Comparison of ENCODE assay signal across 8 mouse cellular contexts in the genomic region with DNA sequence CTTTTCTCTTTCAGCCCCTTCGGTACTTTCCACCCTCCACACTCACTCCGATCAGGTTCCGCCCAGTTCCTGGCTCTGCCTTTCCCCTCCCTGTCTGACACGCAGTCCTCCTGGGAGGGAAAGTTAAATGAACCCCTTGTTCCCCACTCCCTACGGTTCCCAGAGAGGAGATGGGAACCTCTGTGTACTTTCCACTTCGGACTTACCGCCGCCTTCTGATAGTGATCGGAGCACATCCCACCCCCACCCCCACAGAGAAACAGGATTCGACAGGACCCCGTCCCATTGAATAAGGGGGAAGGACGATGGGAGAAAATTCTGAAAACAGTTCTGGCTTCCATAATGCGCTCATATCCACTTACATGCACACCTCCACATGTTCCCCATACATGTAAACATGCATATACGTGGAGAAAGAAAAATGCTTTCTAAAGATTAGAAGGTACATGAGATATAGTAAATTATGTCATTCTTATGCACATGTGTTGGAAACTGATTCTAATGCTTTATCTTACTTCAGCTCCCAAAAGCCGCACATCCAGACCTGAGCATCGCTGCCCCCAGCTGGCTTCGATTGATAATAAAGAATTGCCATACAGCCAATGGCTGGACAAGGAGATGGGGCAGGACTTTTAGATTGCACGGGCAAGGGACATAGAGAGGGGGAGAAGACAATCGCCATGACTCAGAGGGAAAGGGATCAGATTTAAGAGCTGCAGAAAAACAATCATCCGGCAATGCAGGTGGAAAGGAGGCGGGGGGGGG. TPM values are rescaled to one million over a fixed set of nuclear protein-coding genes. Genes with fewer than 3 reads are reported as not detected.
DNase-seq lines count a peak whose midpoint lies in the region; ATAC-seq and TF ChIP-seq lines count a peak whose summit lies in the region.
"Had no signal": no experiment of that assay in that cellular context is flagged by ENCODE, and none has a peak within 500 bp of the region (broad histone marks: within the 10 kb centered on the region; RNA-seq: fewer than 3 reads in every experiment).

No protein-coding gene starts in this region.

- peak; percentile 33 for DNase-seq in lung, postnatal 0 days (ENCODE audit: low spot score)
- DNase-seq in lung, adult 18-20 months, result no peak
- DNase-seq in c-Kit-positive CD71-positive TER-119-negative erythroid progenitor cells, embryonic 14.5 days (ENCODE audit: low read depth), result peak; percentile 90
- peak; percentile 14 to 28 for DNase-seq in layer of hippocampus, postnatal 14 days (ENCODE audit: low spot score in 2 of 2)
- no peak for DNase-seq in natural killer cell, adult 2 months (ENCODE audit: low spot score in 2 of 2)

- peaks cover 6% of the 10 kb centered on the region for H3K4me1 ChIP-seq in lung, postnatal 0 days (ENCODE audit: insufficient read depth, low read depth, low read length)
- H3K4me1 ChIP-seq in forebrain, embryonic 13.5 days, result no peaks in the 10 kb centered on the region
- 0 out of 2 replicates have a peak, but pooled peaks cover 5% of the 10 kb centered on the region for H3K4me1 ChIP-seq in midbrain, embryonic 13.5 days (replicated peaks)

- no peak overlapping the region for H3K27ac ChIP-seq in lung, postnatal 0 days (ENCODE audit: low read length)
- no peak overlapping the region for H3K27ac ChIP-seq in forebrain, embryonic 13.5 days
- H3K27ac ChIP-seq in midbrain, embryonic 13.5 days, result peak overlapping the region; percentile 59; the same call in 1 of the 2 replicates

- H3K4me2 ChIP-seq in lung, postnatal 0 days (replicated peaks; ENCODE audit: low read depth, low read length), result peak overlapping the region; percentile 78
- peak overlapping the region; percentile 74 for H3K4me2 ChIP-seq in forebrain, embryonic 13.5 days
- H3K4me2 ChIP-seq in midbrain, embryonic 13.5 days (replicated peaks), result peak overlapping the region; percentile 68

- no peak overlapping the region for H3K9ac ChIP-seq in lung, postnatal 0 days (replicated peaks; ENCODE audit: low read depth)
- peak overlapping the region; percentile 56 for H3K9ac ChIP-seq in forebrain, embryonic 13.5 days
- H3K9ac ChIP-seq in midbrain, embryonic 13.5 days (replicated peaks), result peak overlapping the region; percentile 59

- no peaks in the 10 kb centered on the region for H3K36me3 ChIP-seq in lung, postnatal 0 days (ENCODE audit: insufficient read depth, low read length)
- no peaks in the 10 kb centered on the region for H3K36me3 ChIP-seq in forebrain, embryonic 13.5 days (ENCODE audit: poor library complexity, severe bottlenecking)
- H3K36me3 ChIP-seq in midbrain, embryonic 13.5 days, result no peaks in the 10 kb centered on the region

- H3K27me3 ChIP-seq in lung, postnatal 0 days (replicated peaks; ENCODE audit: insufficient read depth, low read length), result no peaks in the 10 kb centered on the region
- no peaks in the 10 kb centered on the region for H3K27me3 ChIP-seq in forebrain, embryonic 13.5 days
- no peaks in the 10 kb centered on the region for H3K27me3 ChIP-seq in midbrain, embryonic 13.5 days

- no peak for TF ChIP-seq EP300 in lung, postnatal 0 days (IDR thresholded peaks at IDR 0.05)

- 2% methylated on average over 18 of the region's 21 CpGs for WGBS in lung, postnatal 0 days
- WGBS in forebrain, embryonic 13.5 days, result 2% methylated on average over 19 of the region's 21 CpGs
- WGBS in midbrain, embryonic 13.5 days, result 2% methylated on average over 19 of the region's 21 CpGs

- peak overlapping the region; percentile 32 for H3K4me3 ChIP-seq in lung, postnatal 0 days (ENCODE audit: low read depth, low read length)
- peak overlapping the region; percentile 40 for H3K4me3 ChIP-seq in forebrain, embryonic 13.5 days
- H3K4me3 ChIP-seq in midbrain, embryonic 13.5 days (replicated peaks), result peak overlapping the region; percentile 40

- peak; percentile 50 for ATAC-seq in lung, postnatal 0 days
- ATAC-seq in forebrain, embryonic 13.5 days, result peak; percentile 81
- ATAC-seq in midbrain, embryonic 13.5 days, result peak; percentile 93

- TF ChIP-seq CTCF in lung, postnatal 0 days (IDR thresholded peaks at IDR 0.05), result no peak

- H3K9me3 ChIP-seq in lung, postnatal 0 days (ENCODE audit: low read length), result no peaks in the 10 kb centered on the region
- no peaks in the 10 kb centered on the region for H3K9me3 ChIP-seq in forebrain, embryonic 13.5 days (replicated peaks)
- no peaks in the 10 kb centered on the region for H3K9me3 ChIP-seq in midbrain, embryonic 13.5 days

RNA-seq across cellular contexts. Expression of a gene that starts 26.5 kb away (rescaled TPM):
- polyA plus RNA-seq in lung, postnatal 0 days (2015; fragmentation: Nextera tagmentation; extraction: Ambion mirVana), result not detected in 2 replicates
- polyA plus RNA-seq in forebrain, embryonic 13.5 days (2015; fragmentation: Nextera tagmentation; extraction: Ambion mirVana), result not detected in 2 replicates
- total RNA-seq in layer of hippocampus, postnatal 14 days (2021), result not detected
- polyA plus RNA-seq in midbrain, embryonic 13.5 days (2015; fragmentation: Nextera tagmentation; extraction: Ambion mirVana), result not detected in 2 replicates
- total RNA-seq: layer of hippocampus, adult 18-20 months had no signal

RNA-seq across cellular contexts. Expression of a gene that starts 59.4 kb away (rescaled TPM):
- 0.21 and 0.24 TPM in 2 replicates for polyA plus RNA-seq in lung, postnatal 0 days (2015; fragmentation: Nextera tagmentation; extraction: Ambion mirVana)
- polyA plus RNA-seq in forebrain, embryonic 13.5 days (2015; fragmentation: Nextera tagmentation; extraction: Ambion mirVana), result 9.5 and 10.8 TPM in 2 replicates
- 10 to 100 TPM; 35.6 to 37.5 TPM for total RNA-seq in layer of hippocampus, postnatal 14 days (2021)
- polyA plus RNA-seq in midbrain, embryonic 13.5 days (2015; fragmentation: Nextera tagmentation; extraction: Ambion mirVana), result 18.6 and 18.8 TPM in 2 replicates

Comparison
In these comparisons a context has a peak if more than half of its experiments do, and no peak if none do; other contexts are left out.
1. DNase-seq: peak in lung, postnatal 0 days (single experiment), c-Kit-positive CD71-positive TER-119-negative erythroid progenitor cells, embryonic 14.5 days (single experiment) and layer of hippocampus, postnatal 14 days (2 of 2); none in lung, adult 18-20 months (0 of 2) and natural killer cell, adult 2 months (0 of 2).
2. Peak in every context shown above with its lines, with median percentiles within 50 percentile points of each other: ATAC-seq, H3K4me2 ChIP-seq and H3K4me3 ChIP-seq.